Mouse (Mus musculus): ENCODE data around the gene Zdhhc6. TPM values are rescaled to one million over a fixed set of nuclear protein-coding genes. Genes with fewer than 3 reads are reported as not detected.

Zdhhc6 gene
- polyA plus RNA-seq, 1 experiment from 2014 or later: 49.8 TPM

DNA sequence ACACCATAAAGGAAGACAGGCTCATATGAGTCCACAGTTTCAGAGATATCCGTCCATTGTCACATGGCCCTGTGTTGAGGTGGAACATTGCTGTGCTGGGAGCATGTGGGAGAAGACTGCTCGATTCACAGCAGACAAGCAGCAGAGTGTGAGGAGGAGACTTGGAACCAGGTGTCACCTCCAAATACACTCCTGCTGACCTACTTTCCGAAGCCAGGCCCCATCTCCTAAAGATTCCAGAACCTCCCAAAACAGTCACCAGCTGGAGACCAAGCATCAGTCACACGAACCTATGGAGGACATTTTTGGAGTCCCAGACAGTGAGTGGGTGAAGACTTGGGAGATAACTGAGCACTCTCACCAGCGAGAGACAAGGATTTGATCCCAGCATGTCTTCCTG is 79.3 kb downstream of the Zdhhc6 start:
- Histone ChIP-seq H3K4me2 (replicated peaks; ENCODE audit: low read depth) (no peak overlapping the region), H3K4me3 (ENCODE audit: low read depth, low read length) (no peak overlapping the region), H3K9ac (ENCODE audit: low read length) (no peak overlapping the region), H3K4me1 (replicated peaks; ENCODE audit: control insufficient read depth, insufficient read depth) (no peaks in the 10 kb centered on the region), H3K36me3 (ENCODE audit: control insufficient read depth, insufficient read depth, low read length) (no peaks in the 10 kb centered on the region), H3K27ac (replicated peaks) (no peak overlapping the region), H3K27me3 (ENCODE audit: control insufficient read depth, insufficient read depth, low read length) (no peaks in the 10 kb centered on the region), H3K9me3 (ENCODE audit: control insufficient read depth, low read length) (no peaks in the 10 kb centered on the region)
- ATAC-seq (ENCODE audit: low FRiP score, low TSS enrichment) (no peak), DNase-seq (ENCODE audit: low spot score) (no peak)
- 79% methylated on average over 5 of the region's 5 CpGs for WGBS
- no peak for TF ChIP-seq EP300 (optimal IDR thresholded peaks at IDR 0.05)
- no peak for TF ChIP-seq CTCF (IDR thresholded peaks at IDR 0.05; ENCODE audit: low read depth)

DNA sequence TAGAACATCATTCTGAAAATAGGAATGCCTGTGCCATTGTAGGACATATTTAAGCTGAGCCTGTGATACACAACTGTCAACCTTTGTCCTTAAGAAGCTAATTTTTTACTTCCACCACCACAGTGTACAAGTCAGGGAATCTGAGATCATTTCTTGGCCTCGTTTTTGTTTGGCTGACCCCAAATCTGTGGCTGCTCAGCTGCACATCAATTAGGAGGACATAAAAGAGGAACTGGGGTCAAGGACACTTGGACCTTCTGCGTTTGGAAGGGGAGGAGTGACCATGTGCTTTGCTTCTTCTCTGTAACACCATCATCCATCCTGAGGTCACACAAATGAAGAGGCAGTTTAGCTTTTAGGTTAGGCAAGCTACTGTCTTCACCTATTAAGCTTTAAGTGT is 79.8 kb downstream of the Zdhhc6 start:
- H3K4me3 ChIP-seq (ENCODE audit: low read depth, low read length): no peak overlapping the region
- no peak overlapping the region for H3K27ac ChIP-seq (replicated peaks)
- 23% methylated on average over 2 of the region's 2 CpGs for WGBS
- H3K4me2 ChIP-seq (replicated peaks; ENCODE audit: low read depth): no peak overlapping the region
- H3K4me1 ChIP-seq (replicated peaks; ENCODE audit: control insufficient read depth, insufficient read depth): no peaks in the 10 kb centered on the region
- no peak overlapping the region for H3K9ac ChIP-seq (ENCODE audit: low read length)
- DNase-seq (ENCODE audit: low spot score): no peak
- H3K9me3 ChIP-seq (ENCODE audit: control insufficient read depth, low read length): no peaks in the 10 kb centered on the region
- TF ChIP-seq EP300 (optimal IDR thresholded peaks at IDR 0.05): no peak
- no peak for TF ChIP-seq CTCF (IDR thresholded peaks at IDR 0.05; ENCODE audit: low read depth)
- H3K27me3 ChIP-seq (ENCODE audit: control insufficient read depth, insufficient read depth, low read length): no peaks in the 10 kb centered on the region
- H3K36me3 ChIP-seq (ENCODE audit: control insufficient read depth, insufficient read depth, low read length): no peaks in the 10 kb centered on the region
- ATAC-seq (ENCODE audit: low FRiP score, low TSS enrichment): no peak

DNA sequence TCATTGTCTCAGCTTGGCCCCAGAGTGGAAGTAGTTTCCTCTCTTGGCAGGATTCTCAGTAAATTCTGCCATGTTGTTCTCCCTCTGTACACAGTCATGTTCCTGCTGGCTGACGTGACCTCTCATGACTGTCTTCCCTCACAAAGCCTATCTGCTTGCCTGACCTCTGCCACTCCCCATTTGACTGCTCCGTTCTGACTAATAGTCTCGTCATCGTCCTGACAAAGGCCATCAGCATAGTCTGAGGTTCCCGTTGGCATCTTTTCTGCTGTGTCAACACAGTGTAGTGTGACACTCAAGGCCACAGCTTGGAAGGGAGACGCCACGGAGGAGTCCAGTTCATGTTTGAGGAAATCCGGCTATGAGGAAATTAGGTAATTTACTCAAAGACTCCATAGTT is 83.7 kb downstream of the Zdhhc6 start:
- H3K27ac ChIP-seq (replicated peaks): no peak overlapping the region
- H3K9ac ChIP-seq (ENCODE audit: low read length): no peak overlapping the region
- DNase-seq (ENCODE audit: low spot score) (peak; percentile 62), ATAC-seq (ENCODE audit: low FRiP score, low TSS enrichment) (peak; percentile 94)
- H3K4me3 ChIP-seq (ENCODE audit: low read depth, low read length): no peak overlapping the region
- H3K36me3 ChIP-seq (ENCODE audit: control insufficient read depth, insufficient read depth, low read length): no peaks in the 10 kb centered on the region
- 33% methylated on average over 8 of the region's 8 CpGs for WGBS
- H3K4me2 ChIP-seq (replicated peaks; ENCODE audit: low read depth): no peak overlapping the region
- no peaks in the 10 kb centered on the region for H3K27me3 ChIP-seq (ENCODE audit: control insufficient read depth, insufficient read depth, low read length)
- H3K9me3 ChIP-seq (ENCODE audit: control insufficient read depth, low read length): no peaks in the 10 kb centered on the region
- no peaks in the 10 kb centered on the region for H3K4me1 ChIP-seq (replicated peaks; ENCODE audit: control insufficient read depth, insufficient read depth)
- TF ChIP-seq EP300 (optimal IDR thresholded peaks at IDR 0.05): no peak
- no peak for TF ChIP-seq CTCF (IDR thresholded peaks at IDR 0.05; ENCODE audit: low read depth)

DNA sequence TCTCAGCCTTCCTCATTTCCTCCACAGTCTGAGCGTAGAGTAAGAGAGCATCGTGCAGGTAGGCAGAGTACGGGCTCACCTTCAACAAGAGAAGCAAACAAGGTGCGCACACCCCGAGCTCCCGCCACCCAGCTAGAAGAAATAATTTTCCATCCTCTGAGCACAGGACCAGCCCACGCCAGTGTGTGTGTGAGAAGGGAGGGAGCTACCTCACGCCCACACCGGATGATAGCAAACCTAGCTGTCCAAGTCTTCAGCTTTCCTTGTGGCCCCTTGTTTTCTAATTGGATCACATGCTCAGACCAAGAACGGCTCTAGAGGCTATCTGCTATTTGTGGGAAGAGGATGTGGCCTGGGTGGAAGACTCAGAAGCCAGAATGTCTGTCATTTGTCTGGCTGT is 84.8 kb downstream of the Zdhhc6 start:
- TF ChIP-seq CTCF (IDR thresholded peaks at IDR 0.05; ENCODE audit: low read depth) (no peak), EP300 (optimal IDR thresholded peaks at IDR 0.05) (no peak)
- no peak overlapping the region for H3K27ac ChIP-seq (replicated peaks)
- 62% methylated on average over 10 of the region's 10 CpGs for WGBS
- no peak overlapping the region for H3K4me3 ChIP-seq (ENCODE audit: low read depth, low read length)
- ATAC-seq (ENCODE audit: low FRiP score, low TSS enrichment) (no peak), DNase-seq (ENCODE audit: low spot score) (no peak)
- H3K27me3 ChIP-seq (ENCODE audit: control insufficient read depth, insufficient read depth, low read length): no peaks in the 10 kb centered on the region
- H3K9me3 ChIP-seq (ENCODE audit: control insufficient read depth, low read length): no peaks in the 10 kb centered on the region
- H3K36me3 ChIP-seq (ENCODE audit: control insufficient read depth, insufficient read depth, low read length): no peaks in the 10 kb centered on the region
- no peak overlapping the region for H3K9ac ChIP-seq (ENCODE audit: low read length)
- H3K4me1 ChIP-seq (replicated peaks; ENCODE audit: control insufficient read depth, insufficient read depth): no peaks in the 10 kb centered on the region
- no peak overlapping the region for H3K4me2 ChIP-seq (replicated peaks; ENCODE audit: low read depth)

DNA sequence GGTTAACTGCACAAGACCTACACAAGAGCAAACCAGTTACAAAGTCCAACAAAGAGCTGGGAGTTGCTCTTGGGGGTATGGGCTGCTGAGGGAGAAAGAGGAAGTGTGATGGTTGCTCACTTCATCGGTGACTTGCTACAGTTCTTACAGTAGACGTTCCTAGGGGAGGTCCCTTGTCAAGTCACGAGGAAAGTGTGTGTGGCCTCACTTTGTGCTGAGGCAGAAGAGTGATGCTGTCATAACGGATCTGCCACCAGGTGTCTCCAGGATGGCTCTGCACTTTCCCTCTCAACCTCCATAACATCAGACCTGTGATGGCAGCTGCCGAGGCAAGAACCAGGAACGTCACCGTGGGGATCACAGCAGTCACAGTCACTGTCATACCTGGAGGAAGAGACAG is 88.7 kb downstream of the Zdhhc6 start:
- ATAC-seq (ENCODE audit: low FRiP score, low TSS enrichment): no peak
- Histone ChIP-seq H3K9ac (ENCODE audit: low read length) (no peak overlapping the region), H3K4me3 (ENCODE audit: low read depth, low read length) (no peak overlapping the region), H3K4me1 (replicated peaks; ENCODE audit: control insufficient read depth, insufficient read depth) (no peaks in the 10 kb centered on the region), H3K27ac (replicated peaks) (no peak overlapping the region), H3K36me3 (ENCODE audit: control insufficient read depth, insufficient read depth, low read length) (no peaks in the 10 kb centered on the region), H3K9me3 (ENCODE audit: control insufficient read depth, low read length) (no peaks in the 10 kb centered on the region), H3K27me3 (ENCODE audit: control insufficient read depth, insufficient read depth, low read length) (no peaks in the 10 kb centered on the region), H3K4me2 (replicated peaks; ENCODE audit: low read depth) (no peak overlapping the region)
- WGBS: 75% methylated on average over 7 of the region's 7 CpGs
- no peak for DNase-seq (ENCODE audit: low spot score)
- TF ChIP-seq EP300 (optimal IDR thresholded peaks at IDR 0.05) (no peak), CTCF (IDR thresholded peaks at IDR 0.05; ENCODE audit: low read depth) (peak; percentile 41; the same call in 1 of the 2 replicates)

DNA sequence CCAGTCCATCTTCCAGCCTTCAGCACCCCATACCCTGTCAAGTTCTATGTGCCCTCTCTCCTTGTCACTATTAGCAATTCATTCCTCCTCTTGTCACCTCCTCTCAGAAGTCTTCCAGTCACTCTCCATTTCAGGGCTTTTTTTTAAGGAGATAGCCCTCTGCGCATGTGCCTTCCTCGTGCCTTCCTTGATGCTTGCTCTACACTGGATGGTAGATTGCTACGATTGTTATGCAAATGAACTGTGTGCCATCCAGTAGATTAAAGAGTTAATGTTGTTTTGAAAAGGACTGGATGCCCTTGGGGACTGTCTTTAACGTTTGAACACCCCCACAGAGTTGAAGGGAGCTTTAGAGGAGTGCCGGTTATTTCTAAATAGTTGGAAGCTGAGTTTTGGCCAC is 89.2 kb downstream of the Zdhhc6 start:
- H3K27ac ChIP-seq (replicated peaks): no peak overlapping the region
- H3K9me3 ChIP-seq (ENCODE audit: control insufficient read depth, low read length): no peaks in the 10 kb centered on the region
- WGBS: 72% methylated on average over 5 of the region's 5 CpGs
- no peaks in the 10 kb centered on the region for H3K36me3 ChIP-seq (ENCODE audit: control insufficient read depth, insufficient read depth, low read length)
- H3K4me2 ChIP-seq (replicated peaks; ENCODE audit: low read depth): no peak overlapping the region
- no peaks in the 10 kb centered on the region for H3K27me3 ChIP-seq (ENCODE audit: control insufficient read depth, insufficient read depth, low read length)
- H3K4me1 ChIP-seq (replicated peaks; ENCODE audit: control insufficient read depth, insufficient read depth): no peaks in the 10 kb centered on the region
- DNase-seq (ENCODE audit: low spot score): no peak
- ATAC-seq (ENCODE audit: low FRiP score, low TSS enrichment): no peak
- TF ChIP-seq CTCF (IDR thresholded peaks at IDR 0.05; ENCODE audit: low read depth): no peak
- TF ChIP-seq EP300 (optimal IDR thresholded peaks at IDR 0.05): no peak
- H3K4me3 ChIP-seq (ENCODE audit: low read depth, low read length): no peak overlapping the region
- H3K9ac ChIP-seq (ENCODE audit: low read length): no peak overlapping the region

Measured in stomach, postnatal 0 days (tissue).